Mouse (Mus musculus) kidney, adult 2 months (tissue): ENCODE results near the gene Ddah2.

Experiments used
- CTCF ChIP-seq: fragments of 200-500 bp; conservative IDR thresholded peaks from 2 replicates; pipeline ENCODE4 v1.5.1; 2011; ENCODE audit warnings: low read depth, mild to moderate bottlenecking, control low read depth, low read length, moderate library complexity, mixed read lengths; ENCODE audit not compliant: insufficient read depth, insufficient read length
- POLR2A ChIP-seq: fragments of 200-500 bp; IDR thresholded peaks from one replicate; pipeline ENCODE4 v1.6.1; 2011; ENCODE audit warnings: low read depth, low read length, control low read depth

- TF ChIP-seq CTCF (no peak), POLR2A (no peak)
These were observed 35.6 kb upstream of the Ddah2 start for GRCm38 (mm10) chr17:35023221-35023620.
